Mouse (Mus musculus) lung, postnatal 0 days (tissue): ENCODE measurements around the gene Foxj2.

Source experiments
- CTCF ChIP-seq: IDR thresholded peaks from 2 replicates; pipeline ENCODE4 v1.5.1; 2016; ENCODE audit warnings: antibody characterized with exemption, mild to moderate bottlenecking
- EP300 ChIP-seq: IDR thresholded peaks from 2 replicates; pipeline ENCODE4 v1.6.1; 2016; ENCODE audit warnings: antibody characterized with exemption, mild to moderate bottlenecking, control low read depth

DNA sequence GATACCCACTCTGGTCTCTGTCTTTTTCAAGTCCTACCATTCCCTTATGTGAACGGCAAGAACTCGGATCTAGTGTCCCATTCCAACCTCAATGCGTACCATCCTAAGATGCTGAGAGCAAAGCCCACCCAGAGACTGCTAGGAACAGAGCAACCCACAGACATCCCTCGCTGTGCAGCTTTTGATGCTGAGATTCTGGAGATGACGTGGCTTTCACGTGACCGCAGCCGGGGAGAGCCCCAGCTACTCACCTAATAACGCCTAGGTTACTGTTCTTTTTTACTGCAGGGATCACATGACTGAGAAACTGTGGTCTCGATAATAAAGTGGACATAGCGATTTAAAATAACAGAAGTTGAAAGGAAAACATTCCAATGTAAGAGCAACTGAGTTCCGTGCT is 34.8 kb downstream of the Foxj2 start:
- no peak for TF ChIP-seq EP300
- TF ChIP-seq CTCF = no peak
